Mouse (Mus musculus) myocyte (in vitro differentiated cells): Measurements from ENCODE around the gene B230217C12Rik. TPM values are rescaled to one million over a fixed set of nuclear protein-coding genes. Genes with fewer than 3 reads are reported as not detected.

Experiments
- H3K27me3 ChIP-seq: one replicate; pipeline ENCODE4 v1.6.1; 2011; ENCODE audit not compliant: control insufficient read depth, insufficient read depth, insufficient read length
- H3K36me3 ChIP-seq: one replicate; pipeline ENCODE4 v1.6.1; 2011; ENCODE audit not compliant: control insufficient read depth, insufficient read depth
- H3K4me2 ChIP-seq: one replicate; pipeline ENCODE4 v1.6.1; 2011; ENCODE audit warnings: low read depth, control low read depth
- H3K4me3 ChIP-seq: one replicate; pipeline ENCODE4 v1.5.1; 2011; ENCODE audit warnings: mild to moderate bottlenecking, control low read depth, moderate library complexity
- H3K79me2 ChIP-seq: one replicate; pipeline ENCODE4 v1.6.1; 2011; ENCODE audit not compliant: control insufficient read depth, insufficient read depth
- H3ac ChIP-seq: one replicate; pipeline ENCODE4 v1.6.1; 2011; ENCODE audit not compliant: control insufficient read depth, insufficient read length
- CEBPB ChIP-seq: IDR thresholded peaks from 2 replicates; pipeline ENCODE4 v1.6.1; 2011; ENCODE audit warnings: mild to moderate bottlenecking, moderate library complexity; ENCODE audit not compliant: poor library complexity, insufficient read depth, severe bottlenecking
- E2F4 ChIP-seq: IDR thresholded peaks from one replicate; pipeline ENCODE4 v1.6.1; 2011; ENCODE audit warnings: mild to moderate bottlenecking, control low read depth, moderate library complexity; ENCODE audit not compliant: insufficient read depth
- MAX ChIP-seq: IDR thresholded peaks from one replicate; pipeline ENCODE4 v1.6.1; 2011; ENCODE audit warnings: low read depth, mild to moderate bottlenecking, control low read depth
- MYOD1 ChIP-seq, 3 experiments: IDR thresholded peaks; one replicate each; pipeline ENCODE4 v1.6.1; 2011; ENCODE audit warnings: control low read depth in 2 of 3, low read depth in 2 of 3, mild to moderate bottlenecking in 2 of 3, moderate library complexity in 1 of 3; ENCODE audit not compliant: insufficient read length in 2 of 3, control insufficient read depth in 1 of 3
- MYOG ChIP-seq, 3 experiments: IDR thresholded peaks; one replicate each; pipeline ENCODE4 v1.6.1; 2011; ENCODE audit warnings: control low read depth in 2 of 3, low read depth in 2 of 3, mild to moderate bottlenecking in 2 of 3; ENCODE audit not compliant: insufficient read length in 2 of 3, control insufficient read depth in 1 of 3, insufficient read depth in 1 of 3
- POLR2A ChIP-seq: IDR thresholded peaks from one replicate; pipeline ENCODE4 v1.6.1; 2011; ENCODE audit warnings: low read depth, mild to moderate bottlenecking, control low read depth, moderate library complexity; ENCODE audit not compliant: insufficient read length
- POLR2AphosphoS2 ChIP-seq: IDR thresholded peaks from one replicate; pipeline ENCODE4 v1.6.1; 2011; ENCODE audit warnings: low read depth, control low read depth; ENCODE audit not compliant: insufficient read length
- REST ChIP-seq: IDR thresholded peaks from one replicate; pipeline ENCODE4 v1.6.1; 2011; ENCODE audit warnings: mild to moderate bottlenecking, control low read depth, moderate library complexity; ENCODE audit not compliant: insufficient read depth, insufficient read length
- SRF ChIP-seq: IDR thresholded peaks from one replicate; pipeline ENCODE4 v1.6.1; 2011; ENCODE audit warnings: low read depth; ENCODE audit not compliant: control insufficient read depth, insufficient read length
- TCF12 ChIP-seq: IDR thresholded peaks from one replicate; pipeline ENCODE4 v1.6.1; 2011; ENCODE audit warnings: mild to moderate bottlenecking, control low read depth; ENCODE audit not compliant: poor library complexity, insufficient read depth, severe bottlenecking
- TCF3 ChIP-seq: IDR thresholded peaks from one replicate; pipeline ENCODE4 v1.6.1; 2011; ENCODE audit warnings: low read depth, control low read depth; ENCODE audit not compliant: insufficient read length
- USF1 ChIP-seq: IDR thresholded peaks from one replicate; pipeline ENCODE4 v1.6.1; 2011; ENCODE audit warnings: low read depth, mild to moderate bottlenecking, control low read depth, moderate library complexity
- polyA plus RNA-seq: library from polyadenylated mRNA; unstranded; fragments of >200 nt; fragmentation: generic; extraction: Trizol; gene quantifications from one replicate; pipeline ENCODE4 v1.2.1, GENCODE M21; 2012; ENCODE audit warnings: missing spikeins

The B230217C12Rik gene
- polyA plus RNA-seq, 1 experiment, result 1.9 TPM

- TF ChIP-seq E2F4 (no peak), POLR2AphosphoS2 (no peak), MYOD1 (IDR thresholded peaks at IDR 0.05; ENCODE audit: control insufficient read depth in 1 of 3, insufficient read length in 2 of 3, low read depth in 2 of 3) (no peak), CEBPB (no peak), USF1 (no peak), SRF (no peak), MYOG (IDR thresholded peaks at IDR 0.05; ENCODE audit: control insufficient read depth in 1 of 3, insufficient read depth in 1 of 3, insufficient read length in 2 of 3, low read depth in 2 of 3) (no peak), TCF12 (no peak), TCF3 (no peak), MAX (no peak), REST (no peak), POLR2A (no peak)
- H3K27me3 ChIP-seq, result no peaks in the 10 kb centered on the region
- H3ac ChIP-seq, result no peak overlapping the region
- H3K36me3 ChIP-seq, result no peaks in the 10 kb centered on the region
- no peaks in the 10 kb centered on the region for H3K79me2 ChIP-seq
- H3K4me3 ChIP-seq, result peak overlapping the region; percentile 43
- peak overlapping the region; percentile 73 for H3K4me2 ChIP-seq
These were observed 44.1 kb downstream of the B230217C12Rik start for GRCm38 (mm10) chr11:97884601-97885185.

- Histone ChIP-seq H3ac (no peak overlapping the region), H3K4me3 (peak overlapping the region; percentile 43), H3K79me2 (no peaks in the 10 kb centered on the region), H3K27me3 (no peaks in the 10 kb centered on the region), H3K4me2 (no peak overlapping the region), H3K36me3 (no peaks in the 10 kb centered on the region)
- TF ChIP-seq CEBPB (no peak), REST (no peak), MAX (no peak), USF1 (no peak), SRF (no peak), POLR2AphosphoS2 (no peak), MYOD1 (IDR thresholded peaks at IDR 0.05; ENCODE audit: control insufficient read depth in 1 of 3, insufficient read length in 2 of 3, low read depth in 2 of 3) (no peak), E2F4 (no peak), TCF3 (no peak), TCF12 (no peak), MYOG (IDR thresholded peaks at IDR 0.05; ENCODE audit: control insufficient read depth in 1 of 3, insufficient read depth in 1 of 3, insufficient read length in 2 of 3, low read depth in 2 of 3) (no peak), POLR2A (no peak)
These were observed 44.8 kb downstream of the B230217C12Rik start for GRCm38 (mm10) chr11:97885296-97885915.

GRCm38 (mm10) chr11:97891821-97892220, 51.2 kb downstream of the B230217C12Rik start:
- Histone ChIP-seq H3K27me3 (no peaks in the 10 kb centered on the region), H3K79me2 (no peaks in the 10 kb centered on the region), H3K4me2 (no peak overlapping the region), H3K4me3 (no peak overlapping the region), H3ac (no peak overlapping the region), H3K36me3 (no peaks in the 10 kb centered on the region)
- no peak for TF ChIP-seq TCF12
- TF ChIP-seq CEBPB, result no peak
- no peak for TF ChIP-seq MAX
- peak; percentile 22 to 75 (median 42) for TF ChIP-seq MYOG (IDR thresholded peaks at IDR 0.05; ENCODE audit: control insufficient read depth in 1 of 3, insufficient read depth in 1 of 3, insufficient read length in 2 of 3, low read depth in 2 of 3)
- no peak for TF ChIP-seq SRF
- no peak for TF ChIP-seq POLR2A
- no peak for TF ChIP-seq POLR2AphosphoS2
- TF ChIP-seq REST, result no peak
- peak; percentile 18 for TF ChIP-seq TCF3
- TF ChIP-seq E2F4, result no peak
- TF ChIP-seq MYOD1 (IDR thresholded peaks at IDR 0.05; ENCODE audit: control insufficient read depth in 1 of 3, insufficient read length in 2 of 3, low read depth in 2 of 3), result peak in 1 of 3 experiments; percentile 55
- TF ChIP-seq USF1, result no peak

Other genes with a start within 250 kb of the B230217C12Rik start
- gene Epop, start 211.1 kb upstream of the B230217C12Rik start, polyA plus RNA-seq, result 3.3 TPM
- gene Mllt6, start 177.4 kb upstream of the B230217C12Rik start, polyA plus RNA-seq, result 15.5 TPM
- gene Cisd3, start 155.0 kb upstream of the B230217C12Rik start, polyA plus RNA-seq, result 112 TPM
- gene Pcgf2, start 140.3 kb upstream of the B230217C12Rik start, polyA plus RNA-seq, result 24.3 TPM
- 694 TPM for gene Psmb3, start 137.4 kb upstream of the B230217C12Rik start, polyA plus RNA-seq
- gene Pip4k2b, start 96.1 kb upstream of the B230217C12Rik start, polyA plus RNA-seq, result 30.1 TPM
- gene Cwc25, start 74.2 kb upstream of the B230217C12Rik start, polyA plus RNA-seq, result 8.9 TPM
- gene 1700001P01Rik, start 64.9 kb upstream of the B230217C12Rik start, polyA plus RNA-seq, result 0.07 TPM
- gene Rpl23, start 58.3 kb upstream of the B230217C12Rik start, polyA plus RNA-seq, result 1,321 TPM
- gene Lasp1, start 41.8 kb upstream of the B230217C12Rik start, polyA plus RNA-seq, result 82.6 TPM
- gene Fbxo47, start 43.4 kb downstream of the B230217C12Rik start, polyA plus RNA-seq, result 0.32 TPM
- gene Plxdc1, start 145.7 kb downstream of the B230217C12Rik start, polyA plus RNA-seq, result 2.7 TPM
- gene Arl5c, start 155.4 kb downstream of the B230217C12Rik start, polyA plus RNA-seq, result 2.1 TPM
- gene Cacnb1, start 182.3 kb downstream of the B230217C12Rik start, polyA plus RNA-seq, result 163 TPM
- 2,972 TPM for gene Rpl19, start 185.9 kb downstream of the B230217C12Rik start, polyA plus RNA-seq
- 41.7 TPM for gene Stac2, start 212.7 kb downstream of the B230217C12Rik start, polyA plus RNA-seq